Mouse (Mus musculus): ENCODE measurements around the gene Sec24d. TPM values are rescaled to one million over a fixed set of nuclear protein-coding genes. Genes with fewer than 3 reads are reported as not detected.

Sec24d gene
- total and polyA plus RNA-seq, 2 experiments from 2014 or later, result 11.2 to 24.6 TPM

DNA sequence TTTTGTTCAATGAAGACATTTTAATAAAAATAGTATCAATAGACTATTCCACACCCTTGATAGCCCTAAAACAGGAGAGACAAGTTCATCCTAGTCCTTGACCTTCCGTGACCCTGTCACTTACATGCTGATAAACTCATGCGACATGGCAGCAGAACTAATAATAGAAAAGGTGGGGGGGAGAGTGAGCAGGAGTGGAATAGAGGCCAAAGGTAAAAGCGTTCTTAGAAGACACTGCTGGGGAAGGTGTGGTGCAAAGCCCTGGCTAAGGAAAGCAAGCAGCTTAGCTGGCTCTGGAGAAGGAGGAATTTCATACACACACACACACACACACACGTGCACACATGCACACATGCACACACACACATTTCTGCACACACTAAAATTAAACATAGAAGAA lies 57.1 kb downstream of the Sec24d start:
- H3K9ac ChIP-seq (replicated peaks; ENCODE audit: low read length, poor library complexity, severe bottlenecking), result no peak overlapping the region
- TF ChIP-seq CTCF (IDR thresholded peaks at IDR 0.05), result no peak
- ATAC-seq (ENCODE audit: low FRiP score) (no peak), DNase-seq (ENCODE audit: low spot score) (no peak)
- no peaks in the 10 kb centered on the region for H3K4me1 ChIP-seq (ENCODE audit: insufficient read depth, low read length)
- H3K27ac ChIP-seq (ENCODE audit: low read depth, low read length), result no peak overlapping the region
- H3K4me2 ChIP-seq (ENCODE audit: low read depth, low read length, poor library complexity, severe bottlenecking), result no peak overlapping the region
- H3K9me3 ChIP-seq (ENCODE audit: low read length), result no peaks in the 10 kb centered on the region
- H3K27me3 ChIP-seq (ENCODE audit: insufficient read depth, low read length), result no peaks in the 10 kb centered on the region
- H3K4me3 ChIP-seq (ENCODE audit: low read depth, low read length), result no peak overlapping the region
- no peaks in the 10 kb centered on the region for H3K36me3 ChIP-seq (ENCODE audit: insufficient read depth, low read length)
- 67% methylated on average over 4 of the region's 4 CpGs for WGBS

DNA sequence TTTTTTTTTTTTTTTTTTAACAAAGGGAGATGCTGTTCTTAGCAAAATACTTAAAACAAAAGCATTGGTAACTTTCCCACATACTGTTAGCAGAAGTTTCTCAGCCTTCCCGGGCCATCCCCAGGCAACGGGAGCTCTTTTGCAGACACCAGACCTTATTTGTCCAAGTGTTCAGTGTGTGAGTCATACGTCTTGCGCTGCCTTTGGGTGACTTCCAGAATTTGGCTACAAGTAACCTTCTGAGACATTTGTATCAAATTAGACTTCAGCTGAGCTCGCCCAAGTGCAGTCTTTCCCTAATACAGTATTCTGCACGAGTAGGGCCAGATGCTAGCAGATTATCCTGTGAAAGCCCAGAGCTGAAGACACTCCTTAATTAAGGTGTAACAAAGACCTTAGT lies 62.0 kb downstream of the Sec24d start:
- no peaks in the 10 kb centered on the region for H3K36me3 ChIP-seq (ENCODE audit: insufficient read depth, low read length)
- ATAC-seq (ENCODE audit: low FRiP score), result no peak
- no peaks in the 10 kb centered on the region for H3K27me3 ChIP-seq (ENCODE audit: insufficient read depth, low read length)
- H3K4me2 ChIP-seq (ENCODE audit: low read depth, low read length, poor library complexity, severe bottlenecking), result no peak overlapping the region
- H3K4me1 ChIP-seq (ENCODE audit: insufficient read depth, low read length), result no peaks in the 10 kb centered on the region
- WGBS, result 66% methylated on average over 6 of the region's 6 CpGs
- no peak overlapping the region for H3K9ac ChIP-seq (replicated peaks; ENCODE audit: low read length, poor library complexity, severe bottlenecking)
- TF ChIP-seq CTCF (IDR thresholded peaks at IDR 0.05), result no peak
- H3K27ac ChIP-seq (ENCODE audit: low read depth, low read length), result no peak overlapping the region
- H3K4me3 ChIP-seq (ENCODE audit: low read depth, low read length), result no peak overlapping the region
- DNase-seq (ENCODE audit: low spot score), result peak; percentile 58
- H3K9me3 ChIP-seq (ENCODE audit: low read length), result no peaks in the 10 kb centered on the region

GRCm38 (mm10) chr3:123330221-123330620 lies 63.0 kb downstream of the Sec24d start:
- ATAC-seq (ENCODE audit: low FRiP score) (no peak), DNase-seq (ENCODE audit: low spot score) (no peak)
- Histone ChIP-seq H3K27me3 (ENCODE audit: insufficient read depth, low read length) (no peaks in the 10 kb centered on the region), H3K27ac (ENCODE audit: low read depth, low read length) (no peak overlapping the region), H3K9me3 (ENCODE audit: low read length) (no peaks in the 10 kb centered on the region), H3K9ac (replicated peaks; ENCODE audit: low read length, poor library complexity, severe bottlenecking) (no peak overlapping the region), H3K4me3 (ENCODE audit: low read depth, low read length) (no peak overlapping the region), H3K36me3 (ENCODE audit: insufficient read depth, low read length) (no peaks in the 10 kb centered on the region), H3K4me2 (ENCODE audit: low read depth, low read length, poor library complexity, severe bottlenecking) (no peak overlapping the region), H3K4me1 (ENCODE audit: insufficient read depth, low read length) (no peaks in the 10 kb centered on the region)
- WGBS, result 88% methylated on average over 4 of the region's 4 CpGs
- TF ChIP-seq CTCF (IDR thresholded peaks at IDR 0.05), result no peak

DNA sequence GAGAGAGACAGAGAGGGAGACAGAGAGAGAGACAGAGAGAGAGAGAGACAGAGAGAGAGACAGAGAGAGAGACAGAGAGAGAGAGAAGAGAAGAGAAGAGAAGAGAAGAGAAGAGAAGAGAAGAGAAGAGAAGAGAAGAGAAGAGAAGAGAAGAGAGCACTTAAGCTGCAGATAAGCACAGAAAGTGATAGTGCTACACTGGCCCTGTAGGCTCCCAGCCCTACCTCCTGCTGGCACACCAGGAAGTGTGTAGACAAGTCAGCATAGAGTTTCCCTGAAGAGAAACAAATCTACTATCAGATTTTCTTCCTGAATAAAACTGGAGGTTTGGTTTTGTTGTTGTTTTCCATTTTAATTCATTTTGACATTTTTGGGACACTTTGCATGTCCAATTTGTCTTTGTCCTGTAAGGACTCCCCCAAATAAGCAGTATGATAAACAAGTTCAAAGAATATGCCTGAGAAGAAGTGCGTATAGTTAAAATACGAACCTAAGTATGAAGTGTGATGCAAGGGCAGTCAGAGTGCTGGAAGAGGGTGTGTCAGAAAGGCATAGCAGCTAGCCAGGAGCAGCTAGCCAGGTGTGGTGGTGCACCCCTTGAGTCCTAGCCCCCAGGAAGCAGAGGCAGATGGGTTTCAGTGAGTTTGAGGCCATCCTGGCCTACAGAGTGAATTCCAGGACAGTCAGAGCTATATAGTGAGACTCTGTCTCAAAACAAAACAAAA lies 65.2 kb downstream of the Sec24d start:
- no peaks in the 10 kb centered on the region for H3K4me1 ChIP-seq (ENCODE audit: insufficient read depth, low read length)
- TF ChIP-seq CTCF (IDR thresholded peaks at IDR 0.05), result no peak
- ATAC-seq (ENCODE audit: low FRiP score) (no peak), DNase-seq (ENCODE audit: low spot score) (no peak)
- no peaks in the 10 kb centered on the region for H3K27me3 ChIP-seq (ENCODE audit: insufficient read depth, low read length)
- no peak overlapping the region for H3K27ac ChIP-seq (ENCODE audit: low read depth, low read length)
- no peak overlapping the region for H3K4me3 ChIP-seq (ENCODE audit: low read depth, low read length)
- no peak overlapping the region for H3K9ac ChIP-seq (replicated peaks; ENCODE audit: low read length, poor library complexity, severe bottlenecking)
- no peaks in the 10 kb centered on the region for H3K36me3 ChIP-seq (ENCODE audit: insufficient read depth, low read length)
- WGBS, result 94% methylated on average over 2 of the region's 2 CpGs
- H3K4me2 ChIP-seq (ENCODE audit: low read depth, low read length, poor library complexity, severe bottlenecking), result no peak overlapping the region
- no peaks in the 10 kb centered on the region for H3K9me3 ChIP-seq (ENCODE audit: low read length)

DNA sequence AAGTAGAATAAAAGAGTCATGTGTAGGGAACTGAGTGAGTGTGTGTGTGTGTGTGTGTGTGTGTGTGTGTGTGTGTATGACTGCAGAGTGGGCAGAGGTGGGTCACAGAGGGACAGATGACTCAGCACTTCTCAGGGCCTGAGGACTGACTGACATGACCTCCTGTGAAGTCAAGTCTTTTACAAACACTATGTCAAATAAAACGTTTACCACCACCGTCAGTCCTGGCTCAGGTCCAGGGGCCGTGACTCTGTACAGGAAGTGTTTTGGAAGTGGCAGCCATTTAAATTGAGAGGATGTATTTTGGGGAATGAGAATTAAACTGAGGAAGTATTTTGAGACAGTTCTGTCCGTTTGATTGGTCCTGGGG lies 65.8 kb downstream of the Sec24d start:
- Histone ChIP-seq H3K4me1 (ENCODE audit: insufficient read depth, low read length) (no peaks in the 10 kb centered on the region), H3K9ac (replicated peaks; ENCODE audit: low read length, poor library complexity, severe bottlenecking) (no peak overlapping the region), H3K9me3 (ENCODE audit: low read length) (no peaks in the 10 kb centered on the region), H3K27ac (ENCODE audit: low read depth, low read length) (no peak overlapping the region), H3K36me3 (ENCODE audit: insufficient read depth, low read length) (no peaks in the 10 kb centered on the region), H3K4me3 (ENCODE audit: low read depth, low read length) (no peak overlapping the region), H3K27me3 (ENCODE audit: insufficient read depth, low read length) (no peaks in the 10 kb centered on the region), H3K4me2 (ENCODE audit: low read depth, low read length, poor library complexity, severe bottlenecking) (no peak overlapping the region)
- no peak for TF ChIP-seq CTCF (IDR thresholded peaks at IDR 0.05)
- ATAC-seq (ENCODE audit: low FRiP score) (no peak), DNase-seq (ENCODE audit: low spot score) (no peak)
- WGBS, result 53% methylated on average over 4 of the region's 4 CpGs

DNA sequence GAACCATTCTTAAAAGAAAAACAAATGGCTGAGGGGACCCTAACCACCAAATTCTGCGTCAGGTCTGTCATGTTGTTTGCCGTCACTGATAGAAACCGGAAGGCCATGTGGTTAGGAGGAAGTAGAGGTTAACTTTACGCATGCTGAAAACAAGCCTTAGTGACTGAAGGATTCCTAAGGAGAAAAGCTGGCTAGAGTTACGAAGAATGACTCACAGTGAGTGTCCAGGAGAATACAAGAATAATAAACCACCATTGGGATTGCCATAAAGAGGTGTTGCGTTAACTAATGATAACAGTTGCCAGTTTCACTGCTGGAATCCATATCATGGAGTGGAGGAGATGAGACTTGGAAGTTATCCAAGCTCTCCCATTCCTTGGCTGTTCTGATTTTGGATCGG lies 67.7 kb downstream of the Sec24d start:
- no peak for ATAC-seq (ENCODE audit: low FRiP score)
- Histone ChIP-seq H3K9ac (replicated peaks; ENCODE audit: low read length, poor library complexity, severe bottlenecking) (no peak overlapping the region), H3K27ac (ENCODE audit: low read depth, low read length) (no peak overlapping the region), H3K4me2 (ENCODE audit: low read depth, low read length, poor library complexity, severe bottlenecking) (no peak overlapping the region), H3K9me3 (ENCODE audit: low read length) (no peaks in the 10 kb centered on the region), H3K4me3 (ENCODE audit: low read depth, low read length) (no peak overlapping the region), H3K4me1 (ENCODE audit: insufficient read depth, low read length) (no peaks in the 10 kb centered on the region), H3K27me3 (ENCODE audit: insufficient read depth, low read length) (no peaks in the 10 kb centered on the region), H3K36me3 (ENCODE audit: insufficient read depth, low read length) (no peaks in the 10 kb centered on the region)
- peak; percentile 21 for DNase-seq (ENCODE audit: low spot score)
- 82% methylated on average over 7 of the region's 7 CpGs for WGBS
- TF ChIP-seq CTCF (IDR thresholded peaks at IDR 0.05), result no peak
